Mouse (Mus musculus) myocyte (in vitro differentiated cells): ENCODE measurements around the gene Gpc1.

Experiments used
- CEBPB ChIP-seq: IDR thresholded peaks from 2 replicates; pipeline ENCODE4 v1.6.1; 2011; ENCODE audit warnings: mild to moderate bottlenecking, moderate library complexity; ENCODE audit not compliant: poor library complexity, insufficient read depth, severe bottlenecking
- E2F4 ChIP-seq: IDR thresholded peaks from one replicate; pipeline ENCODE4 v1.6.1; 2011; ENCODE audit warnings: mild to moderate bottlenecking, control low read depth, moderate library complexity; ENCODE audit not compliant: insufficient read depth
- MAX ChIP-seq: IDR thresholded peaks from one replicate; pipeline ENCODE4 v1.6.1; 2011; ENCODE audit warnings: low read depth, mild to moderate bottlenecking, control low read depth
- MYOD1 ChIP-seq, 3 experiments: IDR thresholded peaks; one replicate each; pipeline ENCODE4 v1.6.1; 2011; ENCODE audit warnings: control low read depth in 2 of 3, low read depth in 2 of 3, mild to moderate bottlenecking in 2 of 3, moderate library complexity in 1 of 3; ENCODE audit not compliant: insufficient read length in 2 of 3, control insufficient read depth in 1 of 3
- MYOG ChIP-seq, 3 experiments: IDR thresholded peaks; one replicate each; pipeline ENCODE4 v1.6.1; 2011; ENCODE audit warnings: control low read depth in 2 of 3, low read depth in 2 of 3, mild to moderate bottlenecking in 2 of 3; ENCODE audit not compliant: insufficient read length in 2 of 3, control insufficient read depth in 1 of 3, insufficient read depth in 1 of 3
- POLR2A ChIP-seq: IDR thresholded peaks from one replicate; pipeline ENCODE4 v1.6.1; 2011; ENCODE audit warnings: low read depth, mild to moderate bottlenecking, control low read depth, moderate library complexity; ENCODE audit not compliant: insufficient read length
- POLR2AphosphoS2 ChIP-seq: IDR thresholded peaks from one replicate; pipeline ENCODE4 v1.6.1; 2011; ENCODE audit warnings: low read depth, control low read depth; ENCODE audit not compliant: insufficient read length
- REST ChIP-seq: IDR thresholded peaks from one replicate; pipeline ENCODE4 v1.6.1; 2011; ENCODE audit warnings: mild to moderate bottlenecking, control low read depth, moderate library complexity; ENCODE audit not compliant: insufficient read depth, insufficient read length
- SRF ChIP-seq: IDR thresholded peaks from one replicate; pipeline ENCODE4 v1.6.1; 2011; ENCODE audit warnings: low read depth; ENCODE audit not compliant: control insufficient read depth, insufficient read length
- TCF12 ChIP-seq: IDR thresholded peaks from one replicate; pipeline ENCODE4 v1.6.1; 2011; ENCODE audit warnings: mild to moderate bottlenecking, control low read depth; ENCODE audit not compliant: poor library complexity, insufficient read depth, severe bottlenecking
- USF1 ChIP-seq: IDR thresholded peaks from one replicate; pipeline ENCODE4 v1.6.1; 2011; ENCODE audit warnings: low read depth, mild to moderate bottlenecking, control low read depth, moderate library complexity

DNA sequence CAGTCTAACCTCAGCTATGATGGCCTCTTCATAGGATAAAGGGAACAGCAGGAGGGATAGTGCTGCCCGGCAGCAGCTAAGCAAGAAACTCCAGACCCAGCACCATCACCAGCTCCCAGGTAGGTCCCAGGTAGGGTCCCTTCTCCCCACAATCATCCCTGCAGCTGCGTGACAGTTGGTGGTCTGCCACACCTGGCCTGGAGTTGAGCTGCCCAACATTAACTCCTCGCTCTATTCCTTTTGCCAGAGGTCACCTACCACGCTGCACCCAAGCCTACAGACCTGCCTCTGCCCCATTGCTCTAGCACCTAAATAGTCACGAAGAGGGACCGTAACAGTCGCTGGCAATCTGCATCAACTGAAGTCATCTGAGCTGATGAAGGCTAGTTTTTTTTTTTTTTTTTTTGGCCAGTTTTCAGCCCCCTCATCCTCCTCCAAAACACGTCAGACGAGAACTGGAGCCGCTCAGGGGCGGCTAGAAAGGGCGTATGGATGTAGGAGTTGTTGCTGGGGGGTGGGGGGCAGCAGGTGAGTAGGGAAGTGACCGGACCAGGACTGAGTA is 738 bp upstream of the Gpc1 start:
- no peak for TF ChIP-seq USF1
- TF ChIP-seq POLR2AphosphoS2, result no peak
- TF ChIP-seq TCF12, result no peak
- TF ChIP-seq POLR2A, result no peak
- no peak for TF ChIP-seq CEBPB
- TF ChIP-seq E2F4, result no peak
- TF ChIP-seq SRF, result no peak
- no peak for TF ChIP-seq MYOD1 (IDR thresholded peaks at IDR 0.05; ENCODE audit: control insufficient read depth in 1 of 3, insufficient read length in 2 of 3, low read depth in 2 of 3)
- no peak for TF ChIP-seq MYOG (IDR thresholded peaks at IDR 0.05; ENCODE audit: control insufficient read depth in 1 of 3, insufficient read depth in 1 of 3, insufficient read length in 2 of 3, low read depth in 2 of 3)
- TF ChIP-seq MAX, result no peak
- no peak for TF ChIP-seq REST
